Mouse (Mus musculus) frontal cortex, postnatal 14 days (tissue): ENCODE measurements around the gene Ormdl3.
A peak's percentile ranks its signal among the peaks of the same experiment; 100 is the strongest.

Experiments used
- DNase-seq, 2 experiments: peaks; one replicate each; pipeline ENCODE4 v3.0.0; 2022; ENCODE audit warnings: low spot score in 2 of 2

Gene Ormdl3

DNA sequence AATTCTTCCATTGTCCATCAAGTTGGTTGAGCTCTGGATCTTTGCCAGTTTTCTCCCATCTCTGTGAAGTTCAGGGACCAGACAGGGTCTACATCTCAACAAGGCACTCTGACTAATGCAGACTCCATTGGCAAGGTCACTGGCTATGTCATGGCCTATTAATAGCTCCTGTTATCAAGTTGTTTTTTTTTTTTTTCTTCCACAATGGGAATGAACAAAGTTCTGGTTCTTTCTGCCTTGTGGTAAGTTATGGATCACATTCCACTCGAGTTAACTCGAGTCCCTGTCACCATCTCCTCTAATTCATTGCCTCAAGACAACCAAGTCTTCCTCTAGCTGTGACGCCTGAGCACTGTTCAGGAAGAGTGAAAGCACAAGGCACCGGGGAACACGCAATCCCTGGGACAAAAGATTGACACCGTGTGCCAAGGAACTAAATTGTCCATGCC is 1.7 kb upstream of the Ormdl3 start:
- DNase-seq, result no peak

DNA sequence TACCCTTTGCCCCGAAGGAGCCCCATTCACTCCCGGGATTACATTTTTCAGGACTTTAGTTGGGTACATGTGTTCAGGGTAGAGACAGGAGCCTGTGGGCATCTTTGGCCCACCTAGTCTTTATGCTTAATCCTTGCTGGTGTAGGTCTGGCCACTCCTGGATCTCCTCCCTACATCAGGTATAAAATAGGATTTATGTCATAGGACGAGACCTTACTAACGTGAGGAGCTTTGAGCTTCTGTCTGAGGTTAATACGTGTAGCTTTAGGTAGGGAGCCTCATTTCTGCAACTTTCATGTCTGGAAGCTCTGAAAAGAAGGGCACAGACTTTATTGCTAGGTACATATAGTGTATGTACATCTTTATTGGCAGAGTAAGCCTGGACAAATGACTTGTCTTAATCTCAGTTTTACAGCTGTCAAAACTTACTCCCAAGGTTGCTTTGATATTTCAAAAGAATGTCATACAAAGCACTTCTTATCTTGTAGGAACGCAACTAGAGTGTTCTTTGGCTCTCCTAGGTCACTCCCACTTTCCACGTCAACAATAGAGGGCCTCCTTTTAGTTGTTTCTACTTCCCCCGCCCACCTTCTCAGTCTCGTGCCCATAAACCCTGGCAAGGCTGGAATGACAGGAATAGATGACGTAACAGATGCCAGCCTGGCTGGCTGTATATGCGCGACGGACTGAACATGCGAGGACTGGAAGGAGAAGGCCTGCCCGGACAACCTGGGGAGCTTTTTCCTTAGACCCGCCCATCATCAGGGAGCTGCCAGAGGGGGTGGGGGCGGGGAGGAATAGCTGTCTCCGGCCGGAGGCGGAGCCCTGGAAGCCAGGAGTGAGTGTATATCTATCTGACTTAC is 747 bp upstream of the Ormdl3 start:
- peak; percentile 31 to 41 for DNase-seq

DNA sequence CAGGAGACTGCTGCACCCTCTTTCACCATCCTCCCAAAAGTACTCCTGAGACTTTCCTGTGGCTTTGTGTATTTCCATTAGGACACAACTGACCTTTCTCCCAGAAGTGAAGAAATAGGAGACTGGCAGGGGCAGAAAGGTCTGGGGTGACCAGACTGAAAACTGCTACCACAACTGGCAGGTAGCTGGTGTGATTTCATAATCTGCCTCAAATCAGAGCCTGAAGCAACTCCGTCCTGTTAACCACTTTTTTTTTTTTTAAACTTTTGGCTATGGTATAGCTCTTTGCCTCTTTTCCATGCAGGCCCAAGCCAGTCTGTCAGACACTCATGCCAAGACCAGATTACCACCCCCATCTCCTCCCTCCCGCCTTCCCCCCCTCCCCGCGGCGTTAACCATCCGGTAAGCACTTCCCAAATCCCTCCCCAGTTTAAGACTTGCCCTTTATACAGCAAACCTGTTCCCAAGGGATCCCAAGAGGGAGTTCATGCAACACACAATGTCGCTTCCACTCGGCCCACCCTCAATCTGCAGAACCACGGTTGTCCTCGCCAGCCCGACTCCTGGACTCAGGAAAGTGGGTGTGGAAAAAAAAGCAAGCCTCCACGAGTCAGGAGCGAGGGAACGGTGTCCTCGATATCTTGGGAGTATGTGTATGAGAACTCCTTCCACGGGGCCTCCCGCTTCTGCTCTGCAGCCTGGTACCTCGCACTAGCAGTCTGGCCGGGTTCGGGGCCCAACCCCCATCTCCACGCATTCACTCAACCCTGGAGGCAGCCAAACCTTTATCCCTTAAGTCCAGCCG is 879 bp downstream of the Ormdl3 start:
- DNase-seq, result peak in 1 of 2 experiments; percentile 33

DNA sequence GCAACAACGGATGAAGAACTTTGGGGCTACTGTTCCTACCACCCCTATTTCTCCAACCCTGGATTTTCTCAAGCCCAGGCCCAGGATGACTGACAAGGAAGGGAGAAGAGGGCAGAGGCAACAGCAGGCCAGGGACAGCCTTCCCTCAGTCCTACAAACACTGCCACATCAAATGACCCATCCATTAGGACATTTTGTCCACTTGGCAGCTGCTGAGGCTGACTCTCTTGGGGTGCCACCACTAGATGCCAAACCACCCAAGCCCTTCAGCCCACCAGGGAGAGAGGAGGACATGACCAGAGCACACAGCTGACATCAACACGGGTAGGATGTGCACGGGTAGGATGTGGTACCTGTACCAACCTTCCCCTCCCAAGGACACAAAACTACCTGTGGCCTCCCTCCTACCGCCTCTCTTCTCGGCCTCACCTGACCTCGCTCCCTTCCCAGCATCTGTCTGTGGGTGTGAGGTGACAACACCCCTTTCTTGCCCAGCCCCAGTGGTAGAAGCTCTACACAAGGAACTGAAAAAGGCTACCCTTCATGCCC is 2.5 kb downstream of the Ormdl3 start:
- no peak for DNase-seq

DNA sequence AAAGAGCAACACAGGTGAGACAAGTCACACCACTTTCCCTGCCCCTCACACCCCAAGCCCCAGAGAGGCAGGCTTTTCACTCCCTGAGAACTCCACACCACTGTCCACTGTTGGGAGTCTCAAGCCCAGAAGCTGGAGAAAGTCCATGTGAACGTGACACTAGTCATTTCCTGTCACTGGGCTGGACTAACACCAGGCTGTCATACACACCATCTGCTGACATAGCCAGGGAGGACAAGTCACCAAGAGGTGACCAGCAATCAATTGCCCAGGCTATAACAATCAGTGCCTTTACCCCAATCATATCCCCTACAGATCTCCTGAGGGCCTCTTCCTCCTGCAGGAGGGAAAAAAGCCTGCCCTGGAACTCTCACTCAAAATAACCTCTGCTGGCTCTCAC is 3.0 kb downstream of the Ormdl3 start:
- DNase-seq, result no peak

DNA sequence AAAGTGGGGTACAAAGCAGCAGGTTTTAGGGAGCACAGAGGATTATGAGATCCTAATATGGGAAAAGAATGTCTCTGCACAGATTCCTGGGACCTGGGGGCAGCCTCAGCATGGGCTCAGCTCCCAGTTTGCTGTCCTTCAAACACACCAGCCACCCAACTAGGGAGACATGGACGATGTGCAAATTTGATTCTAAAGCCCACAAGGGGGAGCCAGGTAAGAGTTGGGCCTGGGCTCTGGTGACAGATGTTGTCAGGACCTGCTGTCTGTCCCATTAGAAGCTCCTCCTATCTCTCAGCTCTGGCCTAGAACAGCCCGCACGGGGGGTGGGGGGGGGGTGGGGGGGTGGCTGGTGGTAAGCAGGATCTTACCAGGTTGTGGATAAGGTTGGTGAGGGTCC is 3.6 kb downstream of the Ormdl3 start:
- DNase-seq, result no peak

DNA sequence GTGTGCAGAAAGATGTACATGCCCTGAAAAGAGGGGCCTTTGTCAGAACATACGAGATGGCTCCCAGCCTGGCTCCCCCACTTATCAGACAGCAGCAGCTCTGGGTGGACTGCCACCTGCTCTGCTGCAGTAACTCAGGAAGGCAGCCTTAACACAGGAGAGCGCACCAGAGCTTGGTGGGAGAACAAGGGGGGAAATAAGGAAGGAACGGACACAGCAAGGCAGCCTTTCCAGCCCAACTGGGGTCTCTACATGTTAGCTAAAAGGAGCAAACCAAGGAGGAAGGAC is 4.0 kb downstream of the Ormdl3 start:
- DNase-seq, result no peak

DNA sequence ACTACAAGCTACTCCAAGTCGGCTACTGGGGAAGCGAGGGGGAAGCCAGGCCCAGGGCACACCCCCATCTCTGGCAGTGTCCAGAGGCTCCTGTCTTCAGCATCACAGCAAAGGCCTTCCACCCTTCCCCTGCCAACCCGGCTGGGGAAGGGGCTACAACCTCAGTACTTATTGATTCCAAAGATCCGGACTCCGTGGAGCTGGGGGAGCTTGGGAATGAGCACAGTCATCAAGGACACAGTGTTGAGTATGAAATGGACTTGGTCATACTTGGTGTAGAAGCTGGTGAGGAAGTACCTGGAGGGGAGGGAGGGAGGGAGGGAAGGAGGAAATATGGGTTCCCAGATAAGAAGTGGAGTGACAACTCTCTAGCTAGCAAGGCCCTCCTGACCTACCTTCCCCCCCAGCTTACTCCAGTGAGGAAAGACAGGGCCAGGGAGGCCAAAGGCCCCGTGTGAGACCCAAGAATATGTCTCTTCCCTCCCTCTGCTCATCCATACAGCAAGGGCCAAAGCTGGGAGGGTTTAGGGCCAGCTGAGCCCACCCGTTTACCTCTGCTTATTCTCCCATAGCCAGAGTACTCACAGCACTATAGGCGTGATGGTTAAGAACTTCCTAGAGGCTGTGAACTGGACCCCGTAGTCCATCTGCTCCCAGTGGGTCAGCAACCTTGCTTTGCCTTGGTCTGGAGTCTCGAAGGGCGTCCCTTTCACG is 4.5 kb downstream of the Ormdl3 start:
- no peak for DNase-seq

DNA sequence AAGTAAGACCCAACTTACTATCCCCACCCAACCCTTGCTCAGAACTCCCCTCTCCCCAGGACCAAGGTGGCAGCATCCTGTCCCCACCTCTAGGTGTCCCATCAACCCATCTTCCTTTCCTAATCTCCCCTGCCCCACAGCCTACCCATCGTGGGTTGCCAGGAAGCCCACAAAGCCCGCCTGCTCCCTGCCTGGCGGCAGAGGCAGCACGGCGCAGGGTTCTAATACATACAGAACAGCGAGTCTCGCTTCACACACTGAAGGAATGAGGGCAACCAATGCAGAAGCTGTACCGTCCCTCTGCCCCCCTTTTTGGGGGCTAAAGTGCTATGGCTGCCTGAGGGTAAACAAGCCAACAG is 5.2 kb downstream of the Ormdl3 start:
- DNase-seq, result no peak

DNA sequence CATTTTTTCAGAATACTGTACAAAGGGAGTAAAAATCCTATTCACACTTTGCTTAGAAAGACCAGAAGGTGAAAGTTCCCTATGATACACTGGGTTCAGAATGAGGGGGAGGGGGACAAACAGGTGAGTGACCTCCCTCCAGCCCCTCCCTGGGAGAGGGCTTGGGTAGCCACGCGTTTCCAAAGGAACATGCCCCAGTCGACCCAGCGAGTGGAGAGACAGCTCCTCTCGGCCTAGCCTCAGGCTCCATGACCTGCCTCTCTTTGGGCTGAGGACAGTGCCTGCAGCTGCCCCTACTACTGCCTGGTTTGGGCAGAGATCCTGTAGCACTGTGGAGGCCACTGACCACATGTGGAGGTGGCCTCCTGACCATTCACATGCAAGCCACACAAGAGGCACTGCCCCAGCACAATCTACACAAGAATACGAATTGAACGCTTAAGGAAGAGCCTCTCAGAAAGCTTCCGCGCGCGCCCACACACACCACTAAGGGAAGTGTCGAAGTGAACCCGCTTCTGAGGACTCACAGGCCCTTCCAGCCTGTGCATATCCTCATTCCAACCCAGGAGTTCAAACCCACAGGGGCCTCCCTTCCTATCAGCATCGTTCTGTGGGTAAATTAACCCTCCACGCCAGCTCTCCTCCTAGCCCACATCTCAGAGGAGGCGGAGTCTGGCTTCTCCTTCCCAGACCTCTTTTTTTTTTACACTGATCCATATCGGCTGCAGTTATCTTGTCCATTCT is 5.7 kb downstream of the Ormdl3 start:
- DNase-seq, result no peak

DNA sequence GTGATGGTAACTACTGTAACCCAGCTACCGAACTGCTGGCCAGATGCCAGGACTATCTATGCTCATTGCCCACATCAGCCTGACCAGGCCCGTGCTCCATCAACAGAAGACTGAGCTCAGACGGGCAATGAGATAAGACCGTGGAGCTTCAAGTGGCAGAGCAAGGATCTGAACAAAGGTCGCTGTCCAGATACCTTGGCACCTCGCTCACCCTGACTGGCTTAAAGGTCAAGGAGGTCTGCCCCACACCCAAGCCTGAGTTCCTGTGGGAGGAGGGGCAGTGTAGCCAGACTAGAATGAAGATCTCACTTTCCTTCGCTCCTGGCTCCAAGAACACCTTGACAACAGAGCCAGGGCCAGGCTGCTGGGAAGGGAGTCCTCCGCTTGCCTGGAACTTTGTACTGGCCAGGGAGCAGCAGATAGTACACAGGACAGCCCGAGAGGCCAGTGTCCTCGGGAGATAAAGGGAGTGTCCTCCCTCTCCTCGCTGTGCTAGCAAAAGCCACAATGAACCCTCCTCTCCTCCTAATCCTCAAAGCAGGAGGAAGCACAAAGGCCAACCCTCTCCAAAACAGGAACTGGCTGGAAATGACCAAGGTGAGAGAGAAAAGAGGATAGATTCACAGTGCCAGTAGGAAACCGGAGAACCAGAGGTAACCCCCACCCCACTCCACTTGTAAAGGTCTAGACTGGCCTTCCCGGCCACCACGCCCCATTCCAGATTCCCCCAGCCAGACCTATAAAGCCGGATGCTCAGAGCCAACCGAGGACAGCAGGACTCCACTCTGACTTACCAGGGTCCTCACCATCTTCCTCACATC is 6.7 kb downstream of the Ormdl3 start:
- DNase-seq, result no peak

DNA sequence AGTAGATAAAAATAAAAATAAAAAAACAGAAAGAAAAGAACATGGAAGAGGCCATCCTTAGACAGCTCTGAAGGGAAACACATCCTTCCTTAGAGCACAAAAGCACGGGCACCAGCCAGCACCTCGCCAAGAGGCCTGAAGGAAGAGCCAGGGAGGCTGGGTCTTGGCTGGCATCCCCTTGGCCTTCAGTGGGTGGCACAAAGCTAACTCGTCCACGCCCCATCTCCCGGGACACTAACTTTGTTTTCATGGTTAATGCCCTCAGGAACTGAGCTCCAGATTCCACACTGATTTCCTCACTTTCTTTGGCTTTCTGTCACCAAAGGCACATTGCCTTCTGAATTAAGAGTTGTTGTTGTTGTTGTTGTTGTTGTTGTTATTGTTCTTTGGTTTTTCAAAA is 9.4 kb downstream of the Ormdl3 start:
- DNase-seq, result no peak

DNA sequence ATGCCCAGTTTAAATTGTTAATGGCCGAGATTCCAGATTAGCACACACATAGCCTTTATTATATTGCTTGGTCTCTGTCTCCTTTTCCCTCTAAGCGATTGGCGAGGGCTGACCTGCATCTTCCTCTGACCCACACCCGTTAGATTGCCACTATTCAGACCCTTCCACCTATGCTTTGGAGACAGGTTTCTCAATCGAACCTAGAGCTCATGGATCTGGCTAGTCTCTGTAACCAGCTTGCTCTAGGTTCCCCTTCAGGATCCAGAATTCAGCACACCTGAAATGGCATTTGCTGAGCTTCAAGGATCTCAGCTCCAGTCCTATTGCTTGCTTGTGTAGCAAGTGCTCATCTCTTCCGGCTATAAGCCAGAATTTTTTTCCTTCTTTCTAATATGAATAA is 17.7 kb downstream of the Ormdl3 start:
- no peak for DNase-seq

DNA sequence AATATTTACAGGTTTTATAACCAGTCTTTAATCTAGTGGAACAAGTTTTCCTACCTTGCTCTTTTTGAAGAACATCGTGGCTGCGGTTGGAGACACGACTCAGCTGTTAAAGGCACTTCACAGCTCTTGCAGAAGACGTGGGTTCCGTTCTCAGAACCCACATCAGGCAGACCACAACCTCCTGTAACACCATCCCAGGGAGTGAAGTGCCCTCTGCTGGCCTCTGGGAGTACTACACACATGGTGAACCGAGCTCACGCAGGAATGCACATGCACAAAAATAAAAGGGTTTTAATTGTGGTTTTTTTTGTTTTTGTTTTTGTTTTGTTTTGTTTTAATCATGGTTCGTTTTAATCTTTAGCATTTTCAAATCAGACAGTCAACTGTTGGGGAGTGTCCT is 18.8 kb downstream of the Ormdl3 start:
- no peak for DNase-seq

DNA sequence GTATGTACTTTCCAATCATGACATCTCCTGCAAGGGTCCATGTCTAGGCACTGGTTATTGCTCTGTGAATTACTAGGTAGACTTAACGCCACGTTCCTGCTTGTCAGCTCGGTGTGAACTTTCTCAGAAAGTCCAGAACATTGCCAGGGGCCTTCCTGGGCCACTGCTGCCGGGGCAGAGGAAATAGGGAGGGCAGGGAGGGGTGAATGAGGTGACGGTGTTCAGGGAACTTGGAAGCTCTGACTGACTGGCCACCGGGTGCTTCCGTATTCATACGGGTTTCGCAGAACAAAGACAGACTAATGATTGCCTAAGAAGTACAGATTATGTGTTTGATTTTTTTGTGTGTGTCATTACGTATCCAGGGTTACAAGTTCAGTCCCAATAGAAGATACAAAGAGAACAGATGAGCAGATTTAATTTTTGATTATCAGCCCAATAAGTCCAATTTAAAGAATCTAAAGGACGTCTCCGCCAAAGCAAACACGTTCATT is 23.2 kb downstream of the Ormdl3 start:
- no peak for DNase-seq

DNA sequence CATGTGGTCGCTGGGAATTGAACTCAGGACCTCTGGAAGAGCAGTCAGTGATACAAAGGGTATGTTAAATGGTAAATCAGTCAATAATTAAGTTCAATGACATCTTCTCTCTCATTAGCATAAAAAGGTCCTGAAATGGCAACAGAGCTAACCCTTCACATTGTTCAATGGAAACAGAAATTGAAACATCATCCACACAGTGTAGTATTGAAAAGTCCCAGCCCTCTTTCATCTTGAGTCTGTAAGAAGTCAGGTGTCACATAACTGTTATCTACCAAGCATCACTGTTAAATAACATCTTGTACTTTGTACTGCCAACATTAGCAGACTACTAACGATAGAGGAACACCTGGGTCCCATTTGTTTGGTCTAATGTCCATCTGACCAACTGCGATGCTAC is 24.1 kb downstream of the Ormdl3 start:
- DNase-seq, result no peak

DNA sequence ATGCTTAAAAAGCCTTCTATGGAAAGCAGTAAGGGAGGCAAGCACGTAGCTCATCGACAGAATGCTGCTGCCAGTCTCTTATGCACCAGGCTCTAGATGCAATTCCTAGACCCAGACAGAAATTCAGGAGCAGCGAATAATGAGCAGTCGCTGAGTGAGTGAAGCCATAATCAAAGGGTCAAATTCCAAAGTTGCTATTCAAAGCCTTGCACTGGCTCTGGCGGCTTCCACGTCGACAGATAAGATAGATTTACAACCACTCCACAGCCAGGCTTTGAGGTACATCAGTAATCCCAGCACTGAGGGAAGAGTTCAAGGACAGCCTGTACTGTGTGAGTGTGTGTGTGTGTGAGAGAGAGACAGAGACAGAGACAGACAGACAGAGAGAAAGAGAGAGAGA is 26.2 kb downstream of the Ormdl3 start:
- no peak for DNase-seq

DNA sequence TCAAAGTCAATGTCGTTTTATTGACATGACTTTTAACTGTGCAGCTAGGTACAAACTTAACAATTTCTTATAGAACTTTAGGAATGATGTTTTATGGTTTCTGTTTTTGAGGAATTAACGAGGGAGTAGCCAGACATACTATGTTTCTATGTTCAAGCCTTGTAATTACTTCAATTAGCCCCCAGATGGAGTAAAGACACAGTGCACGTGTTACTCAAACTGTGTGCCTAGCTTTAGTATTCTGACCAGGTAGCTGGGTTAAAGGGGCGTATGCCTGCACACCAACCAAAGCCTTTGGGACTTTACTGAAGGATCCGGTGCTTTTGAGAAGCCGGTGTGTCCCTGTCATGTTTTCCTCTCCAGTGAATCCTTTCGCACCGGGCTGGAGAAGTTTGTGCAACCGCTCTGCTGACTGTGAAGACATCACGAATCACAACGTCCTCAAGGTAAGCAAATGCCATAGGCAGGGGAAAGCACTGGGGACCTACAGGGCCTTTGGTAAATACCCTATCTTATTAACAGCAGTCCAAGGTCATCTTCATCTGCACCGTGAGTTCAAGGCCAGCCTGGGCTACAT is 32.0 kb downstream of the Ormdl3 start:
- no peak for DNase-seq

DNA sequence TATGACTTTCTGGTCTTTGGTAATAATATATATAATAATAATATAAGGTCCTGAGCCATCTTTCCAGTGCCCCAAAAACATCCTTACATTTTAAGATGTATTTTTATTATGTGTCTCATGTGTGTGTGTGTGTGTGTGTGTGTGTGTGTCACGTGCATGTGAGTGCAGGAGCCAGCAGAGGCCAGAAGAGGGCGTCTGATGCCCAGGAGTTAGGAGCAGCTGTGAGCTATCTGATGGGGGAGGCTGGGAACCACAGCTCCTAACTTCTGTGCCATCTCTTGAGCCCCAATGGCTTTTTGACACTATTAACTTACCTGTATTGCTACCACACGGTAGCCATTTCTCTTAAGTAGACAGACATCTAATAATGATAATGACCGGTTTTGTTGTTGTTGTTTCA is 33.2 kb downstream of the Ormdl3 start:
- DNase-seq, result no peak
